Mouse (Mus musculus): ENCODE measurements around the gene Serpina1c. TPM values are rescaled to one million over a fixed set of nuclear protein-coding genes. Genes with fewer than 3 reads are reported as not detected.
"Not testable (repeated sequence)": the region's sequence is repeated elsewhere in the genome, so short reads cannot be mapped to it uniquely, and the experiment has no call there.

The Serpina1c gene
- polyA plus RNA-seq (2015; fragmentation: Nextera tagmentation; extraction: Ambion mirVana): 1.1 and 1.5 TPM in 2 replicates

GRCm38 (mm10) chr12:103904837-103905340 is at the start of gene Serpina1c:
Gene Serpina1c, minus strand, starts transcription at chr12:103904887.
- H3K27me3 ChIP-seq (ENCODE audit: insufficient read depth, low read length); H3K4me3 ChIP-seq (ENCODE audit: low read length); H3K27ac ChIP-seq (ENCODE audit: low read length); H3K9ac ChIP-seq (replicated peaks; ENCODE audit: low read length); H3K4me2 ChIP-seq (replicated peaks; ENCODE audit: low read depth, low read length); H3K4me1 ChIP-seq (ENCODE audit: insufficient read depth, low read length); ATAC-seq (ENCODE audit: low FRiP score, low TSS enrichment); H3K36me3 ChIP-seq (ENCODE audit: insufficient read depth, low read length); H3K9me3 ChIP-seq (ENCODE audit: low read length): not testable (repeated sequence)
- 82% methylated on average over 4 of the region's 4 CpGs for WGBS

GRCm38 (mm10) chr12:103952972-103953371 is 48.3 kb upstream of the Serpina1c start:
- H3K36me3 ChIP-seq (ENCODE audit: insufficient read depth, low read length); ATAC-seq (ENCODE audit: low FRiP score, low TSS enrichment); H3K4me1 ChIP-seq (ENCODE audit: insufficient read depth, low read length); H3K9me3 ChIP-seq (ENCODE audit: low read length); H3K4me2 ChIP-seq (replicated peaks; ENCODE audit: low read depth, low read length); H3K27me3 ChIP-seq (ENCODE audit: insufficient read depth, low read length); H3K4me3 ChIP-seq (ENCODE audit: low read length); H3K27ac ChIP-seq (ENCODE audit: low read length); H3K9ac ChIP-seq (replicated peaks; ENCODE audit: low read length): not testable (repeated sequence)
- WGBS: 87% methylated on average over 3 of the region's 3 CpGs

GRCm38 (mm10) chr12:103946243-103946642 is 41.6 kb upstream of the Serpina1c start:
- 69% methylated on average over 4 of the region's 4 CpGs for WGBS
- Histone ChIP-seq H3K9ac (replicated peaks; ENCODE audit: low read length) (no peak overlapping the region), H3K4me1 (ENCODE audit: insufficient read depth, low read length) (no peaks in the 10 kb centered on the region), H3K27ac (ENCODE audit: low read length) (no peak overlapping the region), H3K27me3 (ENCODE audit: insufficient read depth, low read length) (no peaks in the 10 kb centered on the region), H3K9me3 (ENCODE audit: low read length) (no peaks in the 10 kb centered on the region), H3K4me2 (replicated peaks; ENCODE audit: low read depth, low read length) (no peak overlapping the region), H3K4me3 (ENCODE audit: low read length) (no peak overlapping the region), H3K36me3 (ENCODE audit: insufficient read depth, low read length) (no peaks in the 10 kb centered on the region)
- ATAC-seq (ENCODE audit: low FRiP score, low TSS enrichment): no peak

GRCm38 (mm10) chr12:103909181-103909580 is 4.5 kb upstream of the Serpina1c start:
- ATAC-seq (ENCODE audit: low FRiP score, low TSS enrichment); H3K4me3 ChIP-seq (ENCODE audit: low read length); H3K9me3 ChIP-seq (ENCODE audit: low read length); H3K4me1 ChIP-seq (ENCODE audit: insufficient read depth, low read length); H3K36me3 ChIP-seq (ENCODE audit: insufficient read depth, low read length); H3K4me2 ChIP-seq (replicated peaks; ENCODE audit: low read depth, low read length); H3K27ac ChIP-seq (ENCODE audit: low read length); H3K27me3 ChIP-seq (ENCODE audit: insufficient read depth, low read length); H3K9ac ChIP-seq (replicated peaks; ENCODE audit: low read length): not testable (repeated sequence)
- WGBS: 93% methylated on average over 10 of the region's 16 CpGs

- H3K9me3 ChIP-seq (ENCODE audit: low read length): not testable (repeated sequence)
Observed at GRCm38 (mm10) chr12:103907746-103908145, 3.1 kb upstream of the Serpina1c start.

GRCm38 (mm10) chr12:103901929-103902328 is 2.8 kb downstream of the Serpina1c start:
- H3K27me3 ChIP-seq (ENCODE audit: insufficient read depth, low read length); ATAC-seq (ENCODE audit: low FRiP score, low TSS enrichment): not testable (repeated sequence)

More at GRCm38 (mm10) chr12:103907746-103908145, 3.1 kb upstream of the Serpina1c start:
- not testable (repeated sequence) for H3K9ac ChIP-seq (replicated peaks; ENCODE audit: low read length); H3K27me3 ChIP-seq (ENCODE audit: insufficient read depth, low read length); H3K27ac ChIP-seq (ENCODE audit: low read length); ATAC-seq (ENCODE audit: low FRiP score, low TSS enrichment); H3K36me3 ChIP-seq (ENCODE audit: insufficient read depth, low read length); H3K4me2 ChIP-seq (replicated peaks; ENCODE audit: low read depth, low read length); H3K4me3 ChIP-seq (ENCODE audit: low read length); H3K4me1 ChIP-seq (ENCODE audit: insufficient read depth, low read length)
- 29% methylated on average over 1 of the region's 1 CpGs for WGBS

GRCm38 (mm10) chr12:103866873-103867272 is 37.8 kb downstream of the Serpina1c start:
- not testable (repeated sequence) for ATAC-seq (ENCODE audit: low FRiP score, low TSS enrichment); H3K9me3 ChIP-seq (ENCODE audit: low read length); H3K4me3 ChIP-seq (ENCODE audit: low read length); H3K9ac ChIP-seq (replicated peaks; ENCODE audit: low read length); H3K27ac ChIP-seq (ENCODE audit: low read length); H3K36me3 ChIP-seq (ENCODE audit: insufficient read depth, low read length); H3K4me1 ChIP-seq (ENCODE audit: insufficient read depth, low read length); H3K27me3 ChIP-seq (ENCODE audit: insufficient read depth, low read length); H3K4me2 ChIP-seq (replicated peaks; ENCODE audit: low read depth, low read length)
- WGBS: 79% methylated on average over 1 of the region's 1 CpGs

More at GRCm38 (mm10) chr12:103901929-103902328, 2.8 kb downstream of the Serpina1c start:
- H3K36me3 ChIP-seq (ENCODE audit: insufficient read depth, low read length); H3K27ac ChIP-seq (ENCODE audit: low read length); H3K9ac ChIP-seq (replicated peaks; ENCODE audit: low read length); H3K4me3 ChIP-seq (ENCODE audit: low read length); H3K9me3 ChIP-seq (ENCODE audit: low read length); H3K4me1 ChIP-seq (ENCODE audit: insufficient read depth, low read length); H3K4me2 ChIP-seq (replicated peaks; ENCODE audit: low read depth, low read length): not testable (repeated sequence)
- WGBS: 75% methylated on average over 3 of the region's 3 CpGs

DNA sequence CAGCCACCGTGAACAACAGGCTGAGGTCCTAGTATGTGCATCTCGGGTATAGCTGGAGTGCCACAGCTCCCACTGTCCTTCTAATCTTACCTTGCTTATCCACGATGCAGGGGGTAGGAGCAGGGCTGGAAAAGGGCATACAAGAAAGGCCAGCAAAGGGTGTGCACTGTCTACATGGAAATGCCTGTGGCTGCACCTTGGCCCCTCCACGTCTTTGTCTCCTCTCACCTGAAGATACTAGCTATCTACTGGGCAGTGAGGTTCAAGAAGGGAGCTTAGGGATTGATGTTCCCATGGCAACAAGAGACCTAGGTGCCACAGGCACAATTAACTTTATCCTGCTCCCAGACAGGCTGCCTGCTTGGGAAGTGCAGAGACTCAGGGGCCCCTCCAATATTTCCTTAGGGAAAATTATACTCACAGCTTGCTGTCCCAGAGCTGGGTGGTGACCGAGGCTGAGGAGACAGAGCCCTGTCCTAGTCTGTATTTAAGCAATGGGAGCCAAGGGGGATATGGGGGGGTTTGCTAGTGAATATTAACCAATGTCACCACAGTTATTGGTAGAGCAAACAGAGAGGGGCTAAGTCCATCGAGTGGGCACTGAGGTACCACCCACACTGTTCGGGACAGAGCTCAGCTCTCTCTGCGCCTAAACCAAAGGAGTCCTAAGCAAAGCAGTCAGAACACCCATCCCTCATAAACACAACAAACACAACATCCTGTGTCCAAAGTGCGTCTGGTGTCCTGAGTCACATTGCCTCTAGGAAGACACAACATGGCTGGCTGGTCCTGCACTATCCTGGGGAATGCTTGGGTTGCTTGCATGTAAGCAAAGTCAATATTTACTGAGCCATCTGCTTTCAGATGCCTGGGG is 41.3 kb downstream of the Serpina1c start, which contains the start of gene Serpina1a:
TSS of gene Serpina1a (minus strand) at position 462 of the 874 bp plus-strand sequence.
- not testable (repeated sequence) for H3K4me1 ChIP-seq (ENCODE audit: insufficient read depth, low read length)

GRCm38 (mm10) chr12:103860976-103861375 is 43.7 kb downstream of the Serpina1c start:
- no peaks in the 10 kb centered on the region for H3K9me3 ChIP-seq (ENCODE audit: low read length)
- H3K4me2 ChIP-seq (replicated peaks; ENCODE audit: low read depth, low read length): no peak overlapping the region
- no peak overlapping the region for H3K9ac ChIP-seq (replicated peaks; ENCODE audit: low read length)
- H3K4me1 ChIP-seq (ENCODE audit: insufficient read depth, low read length): no peaks in the 10 kb centered on the region
- no peak for ATAC-seq (ENCODE audit: low FRiP score, low TSS enrichment)
- no peaks in the 10 kb centered on the region for H3K27me3 ChIP-seq (ENCODE audit: insufficient read depth, low read length)
- no peaks in the 10 kb centered on the region for H3K36me3 ChIP-seq (ENCODE audit: insufficient read depth, low read length)
- H3K27ac ChIP-seq (ENCODE audit: low read length): no peak overlapping the region
- H3K4me3 ChIP-seq (ENCODE audit: low read length): no peak overlapping the region
- WGBS: 65% methylated on average over 3 of the region's 3 CpGs

More for the DNA sequence above, 41.3 kb downstream of the Serpina1c start, which contains the start of gene Serpina1a:
- not testable (repeated sequence) for H3K27ac ChIP-seq (ENCODE audit: low read length); ATAC-seq (ENCODE audit: low FRiP score, low TSS enrichment); H3K4me2 ChIP-seq (replicated peaks; ENCODE audit: low read depth, low read length); H3K27me3 ChIP-seq (ENCODE audit: insufficient read depth, low read length); H3K9ac ChIP-seq (replicated peaks; ENCODE audit: low read length); H3K36me3 ChIP-seq (ENCODE audit: insufficient read depth, low read length); H3K4me3 ChIP-seq (ENCODE audit: low read length); H3K9me3 ChIP-seq (ENCODE audit: low read length)
- WGBS: 74% methylated on average over 9 of the region's 9 CpGs

- H3K4me1 ChIP-seq (ENCODE audit: insufficient read depth, low read length); ATAC-seq (ENCODE audit: low FRiP score, low TSS enrichment); H3K9me3 ChIP-seq (ENCODE audit: low read length); H3K27me3 ChIP-seq (ENCODE audit: insufficient read depth, low read length); H3K4me3 ChIP-seq (ENCODE audit: low read length); H3K36me3 ChIP-seq (ENCODE audit: insufficient read depth, low read length); H3K9ac ChIP-seq (replicated peaks; ENCODE audit: low read length); H3K27ac ChIP-seq (ENCODE audit: low read length); H3K4me2 ChIP-seq (replicated peaks; ENCODE audit: low read depth, low read length): not testable (repeated sequence)
- 76% methylated on average over 3 of the region's 4 CpGs for WGBS
Observed at GRCm38 (mm10) chr12:103860571-103860970, 44.1 kb downstream of the Serpina1c start.

Data from kidney, embryonic 16.5 days (tissue).